Mouse (Mus musculus) testis, postnatal 10 days (tissue): ENCODE data around the gene Prss21.
A peak's percentile ranks its signal among the peaks of the same experiment; 100 is the strongest.
"Not testable (repeated sequence)": the region's sequence is repeated elsewhere in the genome, so short reads cannot be mapped to it uniquely, and the experiment has no call there.

Source experiments
- DNase-seq: peaks from one replicate; pipeline ENCODE4 v3.0.0; 2021; ENCODE audit warnings: low spot score

The Prss21 gene

DNA sequence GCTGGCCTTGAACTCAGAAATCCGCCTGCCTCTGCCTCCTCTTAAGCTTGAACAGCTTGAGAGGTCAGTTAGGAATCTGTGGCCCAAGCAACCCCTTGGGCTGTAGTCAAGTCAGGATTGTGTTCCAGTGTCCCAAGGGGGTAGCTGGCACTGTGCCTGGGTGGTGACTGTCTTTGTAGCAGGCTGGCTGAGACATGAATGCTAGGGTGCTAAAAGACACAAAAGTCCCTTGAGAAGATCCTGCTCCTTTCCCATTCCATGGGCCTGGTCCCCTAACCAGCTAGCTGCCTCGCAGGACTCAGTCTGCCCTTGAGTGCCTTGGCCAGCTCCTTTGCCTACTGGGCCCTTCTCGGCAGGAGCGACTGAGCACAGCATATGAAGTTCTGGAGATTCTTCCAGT is 4.9 kb upstream of the Prss21 start:
- no peak for DNase-seq

DNA sequence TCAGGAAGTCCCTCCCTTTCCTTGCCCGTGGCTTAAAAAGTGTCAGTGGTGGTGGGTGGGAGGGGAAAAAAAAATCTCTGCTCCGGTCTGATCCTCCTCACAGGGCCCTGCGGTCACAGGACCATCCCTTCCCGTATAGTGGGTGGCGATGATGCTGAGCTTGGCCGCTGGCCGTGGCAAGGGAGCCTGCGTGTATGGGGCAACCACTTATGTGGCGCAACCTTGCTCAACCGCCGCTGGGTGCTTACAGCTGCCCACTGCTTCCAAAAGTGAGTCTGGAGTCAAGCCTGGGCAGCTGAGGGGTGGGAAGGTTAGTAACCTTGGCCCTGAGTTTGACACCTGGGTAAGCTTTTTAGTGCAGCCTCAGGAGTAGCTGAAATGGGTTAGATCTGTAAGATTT is 657 bp downstream of the Prss21 start:
- no peak for DNase-seq

DNA sequence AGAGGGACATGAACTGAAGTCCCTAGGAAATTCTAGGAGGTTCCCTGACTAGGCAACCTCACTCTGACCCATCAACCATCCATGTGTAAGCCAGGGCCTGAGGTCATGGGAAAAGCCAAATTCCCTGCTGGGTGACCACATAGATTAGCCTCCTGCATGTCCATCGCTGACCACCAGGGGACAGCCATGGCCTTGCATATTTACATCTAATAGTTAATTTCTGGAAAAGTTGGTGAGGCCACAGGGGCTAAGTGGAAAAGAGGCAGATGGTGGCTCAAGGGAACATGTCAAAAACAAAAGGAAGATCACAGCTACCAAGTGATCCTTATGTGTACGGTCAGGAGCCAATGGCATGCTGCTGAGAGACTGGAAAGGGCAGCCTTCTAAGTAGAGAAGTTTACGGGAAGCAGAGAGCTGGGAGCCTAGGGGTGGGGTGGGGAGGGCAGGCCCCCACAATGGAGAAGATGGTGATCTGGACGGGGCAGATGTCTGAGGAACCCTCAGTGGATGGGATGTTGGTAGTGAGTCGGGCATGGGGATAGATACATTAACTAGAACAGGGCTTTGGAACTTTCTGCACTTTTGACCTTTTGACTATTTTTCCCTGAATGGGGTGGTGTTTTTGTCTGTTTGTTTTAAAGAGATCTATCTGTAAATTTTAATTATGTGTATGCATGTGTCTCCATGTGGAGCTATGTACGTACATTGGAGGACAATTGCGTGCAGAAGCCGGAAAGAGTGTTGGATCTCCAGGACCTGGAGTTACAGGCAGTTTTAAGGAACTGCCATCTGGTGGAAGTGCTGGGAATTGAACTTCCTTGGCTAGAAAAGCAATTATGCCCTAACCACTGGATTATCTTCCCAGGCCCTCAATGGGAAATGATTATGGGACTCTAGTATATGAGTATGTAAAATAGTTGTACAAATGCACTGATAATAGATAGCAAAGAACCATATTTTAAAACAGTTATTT is 6.3 kb downstream of the Prss21 start:
- peak; percentile 82 for DNase-seq

DNA sequence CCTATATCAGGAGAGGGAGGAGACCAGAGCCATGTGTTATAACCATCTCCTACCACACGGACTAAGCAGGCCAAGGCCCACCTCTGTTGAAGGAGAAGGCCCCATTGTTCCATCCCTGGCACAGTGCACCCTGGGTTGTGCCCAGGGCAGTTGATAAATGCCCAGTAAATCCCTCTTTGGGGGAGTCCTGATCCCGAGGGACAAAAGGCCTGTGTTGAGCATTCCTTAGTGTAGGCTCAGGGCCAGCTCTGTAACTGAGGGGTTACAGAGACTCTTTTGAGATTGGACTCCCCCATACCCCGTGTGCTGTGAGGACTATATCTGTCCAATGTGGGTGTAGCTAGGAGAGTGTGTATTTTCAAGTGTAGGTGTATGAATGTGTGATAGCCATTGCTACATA is 8.9 kb downstream of the Prss21 start:
- peak; percentile 61 for DNase-seq

DNA sequence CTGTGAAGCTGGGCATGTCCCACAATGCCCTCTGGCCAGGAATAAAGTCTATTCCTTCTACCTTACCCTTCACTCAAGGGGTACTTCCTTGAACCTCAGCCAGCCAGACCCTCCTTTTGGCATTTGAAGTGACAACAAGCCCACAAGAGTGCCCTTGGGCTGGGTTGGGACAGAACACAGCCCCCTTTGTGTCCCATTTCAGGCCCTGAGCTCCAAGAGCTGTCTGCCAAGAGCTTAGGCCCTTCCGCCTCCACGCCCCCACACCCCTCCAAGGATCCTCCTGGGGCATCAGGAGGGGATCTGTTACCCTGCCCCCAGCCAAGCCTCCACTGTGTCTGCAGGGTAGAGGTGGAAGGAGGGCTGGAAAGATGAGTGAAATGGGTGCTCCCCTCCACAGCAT is 9.3 kb downstream of the Prss21 start:
- peak; percentile 81 for DNase-seq

DNA sequence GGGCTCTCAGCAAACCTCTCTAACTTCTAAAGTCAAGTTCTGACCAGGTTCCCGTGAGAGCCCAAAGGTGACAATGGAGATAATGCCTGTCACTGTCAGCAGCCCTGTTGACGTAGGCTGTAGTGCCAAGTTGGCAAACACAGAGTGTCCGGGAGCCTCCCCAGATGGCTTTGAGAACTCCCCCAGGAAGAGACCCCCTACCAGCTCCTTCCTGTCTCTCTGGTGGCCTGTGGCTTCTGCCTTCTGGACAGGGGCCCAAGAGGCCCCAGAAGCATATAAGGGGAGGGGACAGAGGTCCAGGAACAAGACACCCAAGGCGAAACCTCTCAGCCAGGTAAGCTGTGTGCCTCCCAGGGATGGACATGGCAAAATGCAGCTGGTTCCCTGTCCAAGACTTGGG is 12.7 kb downstream of the Prss21 start, which contains the start of the genes Dcpp1 and Dcpp2:
Gene Dcpp1 (plus strand): TSS at position 301 of the 400 bp plus-strand sequence.
Gene Dcpp2 (plus strand): TSS at position 305 of the 400 bp plus-strand sequence.
- not testable (repeated sequence) for DNase-seq

DNA sequence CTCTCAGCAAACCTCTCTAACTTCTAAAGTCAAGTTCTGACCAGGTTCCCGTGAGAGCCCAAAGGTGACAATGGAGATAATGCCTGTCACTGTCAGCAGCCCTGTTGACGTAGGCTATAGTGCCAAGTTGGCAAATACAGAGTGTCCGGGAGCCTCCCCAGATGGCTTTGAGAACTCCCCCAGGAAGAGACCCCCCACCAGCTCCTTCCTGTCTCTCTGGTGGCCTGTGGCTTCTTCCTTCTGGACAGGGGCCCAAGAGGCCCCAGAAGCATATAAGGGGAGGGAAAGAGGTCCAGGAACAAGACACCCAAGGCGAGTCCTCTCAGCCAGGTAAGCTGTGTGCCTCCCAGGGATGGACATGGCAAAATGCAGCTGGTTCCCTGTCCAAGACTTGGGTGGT is 49.3 kb downstream of the Prss21 start, which contains the start of gene Dcpp3:
Gene Dcpp3 (plus strand): TSS at position 301 of the 400 bp plus-strand sequence.
- DNase-seq = not testable (repeated sequence)
